Mouse (Mus musculus) layer of hippocampus, postnatal 36 days (tissue): Measurements from ENCODE around the gene Rcc1l. TPM values are rescaled to one million over a fixed set of nuclear protein-coding genes. Genes with fewer than 3 reads are reported as not detected.
A peak's percentile ranks its signal among the peaks of the same experiment; 100 is the strongest.

Experiments
- DNase-seq, 2 experiments: peaks; one replicate each; pipeline ENCODE4 v3.0.0; 2022
- total RNA-seq, 2 experiments: library from RNA; stranded (reverse); gene quantifications; 2 replicates each; pipeline ENCODE4 v1.2.3; 2021

The Rcc1l gene
- 10 to 100 TPM; 14.5 to 15.9 TPM for total RNA-seq

- DNase-seq: peak; percentile 81 to 85
Measured at GRCm38 (mm10) chr5:134176169-134176881, at the start of gene Rcc1l. Gene Rcc1l, minus strand, starts transcription at chr5:134176774.

DNA sequence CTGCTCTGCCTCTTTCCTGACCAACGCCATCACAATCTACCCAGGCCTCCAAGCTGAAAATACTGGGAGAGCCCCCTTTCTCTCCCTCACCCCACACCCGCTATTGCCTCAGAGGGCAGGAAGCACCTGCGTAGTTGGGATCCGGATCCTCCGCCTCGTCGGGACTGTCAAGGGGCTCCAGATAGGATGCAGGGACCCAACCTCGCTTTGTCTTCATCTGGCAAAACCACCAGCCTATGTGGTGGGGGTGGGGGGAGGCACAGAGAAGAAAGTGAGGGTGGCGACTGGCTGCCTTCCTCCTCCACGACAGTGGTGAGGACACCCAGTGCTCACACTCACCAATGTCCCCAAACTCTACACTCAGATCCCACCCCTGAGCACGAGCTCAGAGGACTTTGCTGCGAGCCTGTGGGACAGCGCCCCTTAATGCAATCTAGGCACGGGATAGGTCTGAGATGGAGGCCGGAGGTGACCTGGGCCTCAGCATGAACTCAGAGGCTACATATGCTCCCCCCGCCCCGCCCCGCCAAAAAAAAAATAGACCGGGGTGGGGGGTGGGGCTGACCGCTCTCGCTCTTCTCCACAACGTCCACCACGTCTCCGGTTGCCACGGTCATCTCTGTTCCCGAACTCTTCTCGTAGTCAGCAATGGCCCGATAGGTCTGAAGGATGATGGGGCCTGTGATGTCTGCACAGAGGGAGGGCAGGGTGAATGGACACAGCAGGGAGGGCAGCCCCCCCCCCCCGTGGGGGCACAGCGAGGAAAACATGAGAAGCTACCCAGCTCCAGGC is 48.7 kb upstream of the Rcc1l start:
- DNase-seq: no peak

DNA sequence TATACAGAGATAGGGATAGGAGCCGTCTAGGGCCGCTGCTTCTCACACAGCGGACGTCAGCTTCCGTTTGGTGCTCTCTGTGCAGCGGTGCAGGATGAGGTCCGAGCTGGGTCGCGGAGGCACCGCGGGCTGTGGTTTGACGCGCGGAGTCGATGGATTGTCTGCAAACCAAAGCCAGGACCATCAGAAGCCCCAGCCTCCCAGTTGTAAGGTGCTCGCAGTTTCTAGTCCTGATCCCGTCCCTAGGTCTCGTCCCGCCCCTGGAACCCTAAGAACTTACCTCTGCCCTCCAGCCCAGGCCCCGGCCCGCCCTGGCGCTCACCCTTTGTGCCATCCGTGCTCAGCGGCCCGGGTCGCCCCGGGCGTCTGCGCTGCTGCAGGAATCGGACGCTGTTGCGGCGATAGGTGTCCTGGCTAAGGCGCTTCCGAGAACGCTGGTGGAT is 45.2 kb upstream of the Rcc1l start:
- DNase-seq: no peak

DNA sequence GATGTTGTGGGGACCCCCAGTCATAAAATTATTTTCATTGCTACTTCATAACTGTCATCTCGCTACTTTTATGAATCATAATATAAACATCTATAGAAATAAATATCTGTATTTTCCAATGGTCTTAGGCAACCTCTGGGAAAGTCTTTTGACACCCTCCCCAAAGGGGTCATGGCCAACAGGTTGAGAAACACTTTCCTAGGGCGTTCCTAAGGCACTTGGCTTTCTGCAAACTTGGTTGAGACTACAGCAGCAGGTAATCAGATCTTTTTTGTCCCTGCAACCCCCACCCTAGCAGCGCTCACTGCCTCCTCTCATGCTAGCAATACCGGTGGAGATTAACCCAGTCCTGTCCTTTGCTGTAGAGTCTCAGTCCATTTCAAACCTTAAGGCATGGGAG is 44.7 kb upstream of the Rcc1l start:
- no peak for DNase-seq

DNA sequence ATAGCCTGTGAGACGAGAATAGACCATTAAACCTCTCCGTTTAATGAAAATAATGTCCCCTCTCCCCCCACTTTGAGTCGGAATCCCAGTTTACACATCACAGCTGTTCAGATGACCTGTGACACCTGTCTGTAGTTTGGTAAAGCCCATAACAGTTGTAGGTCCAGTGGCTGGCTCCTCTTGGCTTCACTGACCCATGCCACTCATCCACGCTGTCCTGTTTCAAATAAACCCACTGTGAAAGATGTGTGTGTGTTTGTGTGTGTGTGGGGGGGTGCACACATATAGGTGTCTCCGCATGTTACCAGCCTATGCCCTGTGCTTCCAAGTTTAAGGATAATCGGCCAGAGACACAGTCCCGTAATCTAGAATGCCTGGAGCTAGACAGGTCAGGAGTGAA is 41.3 kb upstream of the Rcc1l start:
- DNase-seq: no peak

DNA sequence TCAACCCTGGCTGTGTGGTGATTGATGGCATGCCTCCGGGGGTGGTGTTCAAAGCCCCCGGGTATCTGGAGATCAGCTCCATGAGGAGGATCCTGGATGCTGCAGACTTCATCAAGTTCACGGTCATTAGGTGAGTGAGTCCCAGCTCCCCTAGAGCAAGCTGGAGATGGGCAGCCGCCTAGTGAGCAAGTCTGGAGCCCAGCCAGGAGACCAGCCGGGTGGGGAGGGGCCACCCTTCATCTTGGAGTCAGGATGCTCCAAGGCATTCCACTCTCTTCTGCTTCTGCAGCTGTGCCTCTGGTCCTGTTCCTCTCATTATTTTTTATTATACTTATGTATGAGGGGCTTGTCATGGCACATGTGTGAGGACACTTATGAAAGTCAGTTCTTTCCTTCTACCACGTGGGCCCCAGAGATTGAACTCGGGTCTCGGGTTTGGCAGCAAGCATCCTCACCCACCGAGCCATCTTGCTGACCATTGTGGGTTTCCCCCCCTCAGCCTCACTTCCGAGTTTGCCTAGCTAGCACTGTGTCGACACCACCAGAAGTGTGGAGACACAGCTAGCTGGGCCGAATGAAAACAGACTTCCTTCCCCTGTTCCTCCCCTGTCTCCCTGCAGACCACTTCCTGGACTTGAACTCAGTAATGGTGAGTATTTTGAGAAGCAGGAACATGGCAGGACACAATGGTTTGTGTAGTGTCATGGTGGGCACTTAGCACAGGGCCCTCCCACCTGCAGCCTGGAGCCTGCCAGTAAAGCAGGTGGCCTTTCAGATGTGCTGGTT is 37.6 kb upstream of the Rcc1l start:
- no peak for DNase-seq

DNA sequence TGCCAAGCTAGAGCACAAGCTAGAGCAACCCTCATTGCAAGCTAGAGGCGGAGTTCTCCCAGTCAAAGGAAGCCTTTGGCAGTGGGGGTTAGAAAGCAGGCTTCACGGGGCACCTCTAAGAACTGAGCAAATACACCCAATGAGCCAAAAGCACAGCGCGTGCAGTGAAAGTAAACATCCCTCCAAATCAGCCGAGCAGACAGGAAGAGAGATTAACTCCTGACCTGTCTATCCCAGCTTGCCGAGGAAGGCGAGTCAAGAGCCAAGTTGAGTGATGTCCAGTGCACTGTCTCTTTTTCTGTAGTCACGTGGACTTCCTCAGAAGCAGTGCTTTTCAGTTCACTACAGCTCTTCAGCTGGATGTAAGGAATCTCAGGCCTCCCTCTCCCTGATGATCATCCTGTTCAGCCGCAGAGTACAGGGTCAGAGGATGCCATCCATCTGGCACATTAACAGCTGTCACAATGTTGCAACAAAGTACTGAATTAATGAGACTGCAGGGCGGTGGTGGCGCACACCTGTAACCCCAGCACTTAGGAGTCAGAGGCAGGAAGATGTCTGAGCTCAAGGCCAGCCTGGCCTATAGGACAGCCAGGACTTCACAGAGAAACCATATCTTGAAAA is 33.5 kb upstream of the Rcc1l start:
- no peak for DNase-seq

DNA sequence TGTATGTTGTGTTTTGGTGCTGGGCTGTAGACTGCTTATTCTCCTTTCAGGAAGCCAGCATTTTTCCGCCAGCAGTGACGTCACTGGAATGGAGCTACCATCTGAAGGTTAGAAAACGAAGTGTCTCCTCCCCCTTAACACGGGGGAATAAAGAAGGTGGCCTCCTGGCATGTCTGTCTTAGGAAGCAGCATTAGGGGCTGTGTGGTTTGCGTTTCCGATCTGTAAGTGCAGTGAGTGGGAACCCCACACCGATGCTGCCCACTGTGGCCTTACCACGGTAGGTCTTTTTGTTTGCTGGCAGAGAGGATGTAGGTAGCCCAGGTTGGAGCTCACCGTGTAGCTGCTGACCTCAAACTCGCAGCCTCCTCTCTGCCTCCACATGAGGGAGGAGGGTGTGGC is 30.1 kb upstream of the Rcc1l start:
- no peak for DNase-seq

DNA sequence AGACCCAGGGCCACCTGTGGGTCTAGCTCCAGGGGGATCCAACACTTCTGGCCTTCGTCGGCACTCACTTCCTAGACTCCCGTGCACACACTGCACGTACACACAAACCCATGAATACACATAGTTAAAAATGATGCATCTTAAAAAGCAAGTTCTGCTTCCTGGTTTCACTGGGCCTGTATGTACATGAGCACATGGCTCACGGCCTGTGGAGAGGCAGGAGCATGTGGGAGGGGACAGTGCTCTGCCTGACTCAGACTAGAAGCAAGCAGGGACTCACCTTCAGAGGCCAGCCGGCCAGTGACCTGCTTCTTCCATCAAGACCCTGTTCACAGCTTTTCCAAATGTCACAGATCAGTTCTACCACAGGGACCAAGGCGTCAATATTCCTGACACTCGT is 17.1 kb upstream of the Rcc1l start:
- no peak for DNase-seq

DNA sequence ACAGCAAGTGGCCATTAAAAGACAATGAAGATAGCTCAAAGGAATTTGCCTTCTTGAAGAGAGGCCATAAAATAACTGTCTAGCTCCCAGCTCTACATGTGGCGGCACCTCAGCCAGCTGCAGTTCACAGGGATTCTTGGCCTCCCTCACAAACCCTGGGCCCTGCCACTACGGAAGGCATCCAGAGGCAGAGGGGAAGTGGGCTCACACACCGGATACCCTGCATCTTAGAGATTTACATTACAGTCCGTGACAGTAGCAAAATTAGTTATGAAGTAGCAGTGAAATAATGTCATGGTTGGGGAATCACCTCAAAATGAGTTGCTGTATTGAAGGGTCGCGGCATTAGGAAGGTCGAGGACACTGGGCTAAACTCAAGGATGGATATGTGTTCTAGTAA is 12.0 kb upstream of the Rcc1l start:
- no peak for DNase-seq

DNA sequence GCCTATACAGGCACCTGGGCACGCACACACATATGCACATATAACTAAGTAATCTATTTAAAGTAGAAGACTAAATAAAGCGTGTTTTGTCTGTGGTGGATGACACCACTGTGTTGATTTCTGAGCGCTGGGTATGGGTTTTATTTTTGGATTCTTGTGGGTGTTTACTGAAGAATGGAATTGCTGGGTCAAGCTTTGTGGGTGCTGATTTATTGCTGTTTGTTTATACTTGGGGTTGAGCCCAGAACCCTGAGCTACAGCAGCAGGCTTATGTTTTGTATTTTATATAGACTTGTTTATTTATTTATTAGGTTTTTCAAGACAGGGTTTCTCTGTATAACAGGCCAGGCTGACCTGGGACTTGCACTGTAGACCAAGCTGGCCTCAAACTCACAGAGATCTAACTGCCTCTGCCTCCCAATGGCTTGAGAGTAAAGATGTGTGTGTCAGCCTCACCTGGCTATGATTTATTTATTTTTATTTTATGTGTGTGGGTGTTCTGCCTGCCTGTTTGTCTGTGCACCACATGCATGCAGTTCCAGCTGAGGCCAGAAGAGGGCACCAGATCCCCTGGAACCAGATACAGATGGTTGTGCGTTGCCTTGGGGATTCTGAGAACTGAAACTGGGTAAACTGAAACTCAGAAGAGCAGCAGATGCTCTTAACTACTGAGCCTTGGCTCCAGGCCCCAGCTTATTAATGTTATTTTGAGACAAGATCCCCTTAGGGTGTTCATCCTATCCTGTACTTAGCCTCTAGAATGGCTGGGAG is 10.6 kb upstream of the Rcc1l start:
- DNase-seq: no peak

- DNase-seq: no peak
Measured at GRCm38 (mm10) chr5:134186059-134186458, 9.5 kb upstream of the Rcc1l start.

- peak; percentile 98 for DNase-seq
Measured at GRCm38 (mm10) chr5:134183880-134184808, 7.6 kb upstream of the Rcc1l start, which contains the start of gene Gtf2ird2. Gene Gtf2ird2, plus strand, starts transcription at chr5:134184019.

- no peak for DNase-seq
Measured at GRCm38 (mm10) chr5:134183162-134183561, 6.6 kb upstream of the Rcc1l start.

DNA sequence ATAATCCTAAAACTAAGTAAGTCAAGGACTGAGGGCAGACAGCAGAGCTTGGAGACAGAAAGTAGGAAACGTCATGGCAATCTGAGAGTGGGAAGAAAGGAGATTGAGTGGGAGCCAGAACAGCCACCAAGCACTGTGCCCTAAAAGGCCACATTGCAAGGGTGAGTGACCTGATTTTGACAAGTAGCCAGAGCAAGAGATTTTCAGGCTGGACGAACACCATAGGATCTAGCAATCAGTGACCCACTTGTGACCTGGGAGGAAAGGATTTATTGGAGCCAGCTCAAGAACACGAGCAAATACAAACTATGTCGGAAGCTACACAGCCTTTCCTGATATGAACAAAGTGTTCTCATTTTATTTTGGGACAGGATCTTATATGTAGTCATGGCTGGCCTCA is 6.2 kb upstream of the Rcc1l start:
- DNase-seq: no peak

DNA sequence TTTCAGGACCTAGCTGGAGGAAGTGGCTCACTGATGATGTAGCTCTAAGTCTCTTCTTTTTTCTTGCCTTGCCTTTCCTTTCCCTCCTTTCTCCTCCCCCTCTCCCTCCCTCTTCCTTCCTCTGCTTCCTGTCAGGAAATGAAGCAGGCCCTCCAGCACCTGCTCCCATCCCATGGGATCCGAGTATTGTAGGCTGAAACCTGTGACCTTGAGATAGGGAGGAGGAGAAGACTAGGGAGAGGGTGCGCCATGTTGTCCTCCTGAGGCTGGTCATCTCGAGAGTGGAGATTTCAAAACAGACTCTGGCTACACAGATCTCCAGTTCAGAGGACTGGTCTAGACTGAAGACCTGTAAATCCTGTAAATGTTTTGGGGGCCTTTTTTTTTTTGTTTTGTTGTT is 5.6 kb upstream of the Rcc1l start:
- DNase-seq: no peak

DNA sequence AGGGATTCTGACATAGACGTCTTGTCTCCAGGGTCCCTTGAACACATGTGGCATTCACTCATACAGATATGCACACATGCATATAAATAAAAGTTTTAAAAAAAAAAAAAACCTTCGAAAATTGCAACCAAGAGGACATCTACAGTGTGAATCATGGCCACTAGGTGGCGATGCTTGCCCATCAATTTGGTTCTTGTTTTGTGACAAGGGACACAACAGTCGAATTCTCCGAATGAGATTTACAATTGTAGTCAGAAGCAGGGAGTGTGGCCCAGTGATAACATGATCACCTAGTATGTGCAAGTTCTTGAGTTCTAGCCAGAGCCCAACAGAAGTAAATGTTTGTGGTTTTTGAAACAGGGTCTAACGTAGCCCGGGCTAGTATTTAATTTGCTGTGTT is 3.3 kb upstream of the Rcc1l start:
- peak; percentile 68 to 71 for DNase-seq

DNA sequence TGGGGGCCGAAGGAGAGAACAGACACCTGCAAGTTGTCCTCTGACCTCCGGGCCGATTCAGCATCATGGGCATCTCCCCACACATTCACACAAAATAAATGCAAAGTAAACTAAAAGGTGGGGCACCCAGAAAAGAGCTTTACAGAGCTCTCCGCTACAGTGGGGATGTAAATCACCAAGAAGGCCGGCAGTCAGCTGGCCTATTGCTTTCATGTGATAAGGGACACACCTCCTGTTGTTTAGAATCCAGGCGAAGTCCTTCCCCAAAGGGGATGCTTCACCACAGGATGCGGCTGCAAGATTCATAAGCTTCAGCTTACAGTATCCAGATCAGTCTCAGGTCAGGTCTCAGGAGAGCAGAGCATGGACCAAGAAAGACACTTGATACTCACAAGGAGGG is 2.0 kb upstream of the Rcc1l start:
- no peak for DNase-seq

- DNase-seq: no peak
Measured at GRCm38 (mm10) chr5:134175696-134176095, 878 bp downstream of the Rcc1l start.

DNA sequence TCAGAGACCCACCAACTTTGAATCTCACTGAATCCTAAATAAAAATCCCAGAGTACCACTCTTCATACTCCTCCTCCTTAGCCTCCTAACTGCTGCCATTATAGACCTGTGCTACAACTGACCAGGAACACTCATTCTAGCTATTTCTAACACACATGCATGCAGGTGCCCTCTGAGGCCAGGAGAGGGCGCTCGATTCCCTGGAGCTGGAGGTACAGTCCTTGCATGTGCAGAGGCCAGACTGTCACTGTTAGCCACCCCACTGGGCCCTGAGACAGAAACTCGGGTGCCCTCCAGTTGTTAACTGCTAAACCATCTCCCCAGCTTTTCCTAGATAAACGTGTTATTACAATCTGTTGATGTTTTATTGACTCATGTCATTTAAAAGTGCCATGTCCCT is 3.4 kb downstream of the Rcc1l start:
- no peak for DNase-seq

GRCm38 (mm10) chr5:134170167-134170566 is 6.4 kb downstream of the Rcc1l start:
- DNase-seq: no peak
